23 mouse cellular contexts compared by ENCODE assay signal in genomic region chr2:64035393-64035792, GRCm38 (mm10).
DNase-seq lines count a peak whose midpoint lies in the region; ATAC-seq lines count a peak whose summit lies in the region.
"Had no signal": no experiment of that assay in that cellular context is flagged by ENCODE, and none has a peak within 500 bp of the region (broad histone marks: within the 10 kb centered on the region; RNA-seq: fewer than 3 reads in every experiment).

No protein-coding gene starts in this region.

- H3K27ac ChIP-seq in forebrain, embryonic 13.5 days: no peak overlapping the region
- H3K27ac ChIP-seq in forebrain, embryonic 15.5 days (replicated peaks): no peak overlapping the region
- H3K27ac ChIP-seq in heart, embryonic 14.5 days (replicated peaks in 1 of 2; ENCODE audit: control insufficient read depth in 1 of 2, insufficient read depth in 1 of 2, low read depth in 2 of 2, low read length in 2 of 2): peak overlapping the region; percentile 19 to 25; a peak in 1 of 4 replicates
- H3K27ac ChIP-seq in heart, embryonic 12.5 days (ENCODE audit: poor library complexity, severe bottlenecking): no peak overlapping the region
- H3K27ac ChIP-seq: embryonic facial prominence, embryonic 12.5 days; gastrocnemius, adult 2 months; heart, embryonic 10.5 days; hindbrain, embryonic 15.5 days had no signal

- no peak overlapping the region for H3K9ac ChIP-seq in forebrain, embryonic 13.5 days
- H3K9ac ChIP-seq in forebrain, embryonic 15.5 days (replicated peaks): no peak overlapping the region
- H3K9ac ChIP-seq in heart, embryonic 14.5 days (ENCODE audit: low read length): no peak overlapping the region
- no peak overlapping the region for H3K9ac ChIP-seq in heart, embryonic 12.5 days
- H3K9ac ChIP-seq: embryonic facial prominence, embryonic 12.5 days; hindbrain, embryonic 15.5 days had no signal

- 0 out of 2 replicates have a peak, but pooled peaks have one; percentile 51 for ATAC-seq in forebrain, embryonic 13.5 days
- ATAC-seq in forebrain, embryonic 15.5 days (replicated peaks): no peak
- ATAC-seq in heart, embryonic 14.5 days (ENCODE audit: insufficient number of reproducible peaks, insufficient read depth, low FRiP score, low read depth): no peak
- ATAC-seq in heart, embryonic 12.5 days (ENCODE audit: insufficient number of reproducible peaks, low FRiP score): no peak
- ATAC-seq: activated CD4-positive, CD25-positive, alpha-beta regulatory T cell, adult 4 months; intestine, embryonic 16.5 days; Patski had no signal

- DNase-seq in right cerebral cortex, adult 18-20 months: peak; percentile 2
- DNase-seq in right cerebral cortex, postnatal 36 days (ENCODE audit: low spot score in 2 of 2): no peak
- no peak for DNase-seq in cerebellum, postnatal 10 days
- no peak for DNase-seq in lung, adult 18-20 months
- DNase-seq: adrenal gland, postnatal 14 days; cerebellum, adult 2 months; cerebellum, postnatal 14 days; embryo, embryonic 11 days; gastrocnemius, adult 2 months; gastrocnemius, postnatal 36 days; heart, adult 11 months; heart, postnatal 14 days; kidney, adult 2 months had no signal

- H3K9me3 ChIP-seq in forebrain, embryonic 13.5 days (replicated peaks): no peaks in the 10 kb centered on the region
- H3K9me3 ChIP-seq in forebrain, embryonic 15.5 days: no peaks in the 10 kb centered on the region
- no peaks in the 10 kb centered on the region for H3K9me3 ChIP-seq in heart, embryonic 14.5 days (ENCODE audit: control insufficient read depth, low read length)
- no peaks in the 10 kb centered on the region for H3K9me3 ChIP-seq in heart, embryonic 12.5 days (replicated peaks)
- H3K9me3 ChIP-seq: embryonic facial prominence, embryonic 12.5 days; heart, embryonic 10.5 days; hindbrain, embryonic 15.5 days had no signal

- no peak overlapping the region for H3K4me2 ChIP-seq in forebrain, embryonic 13.5 days
- no peak overlapping the region for H3K4me2 ChIP-seq in forebrain, embryonic 15.5 days (replicated peaks)
- H3K4me2 ChIP-seq in heart, embryonic 14.5 days (ENCODE audit: low read length): no peak overlapping the region
- H3K4me2 ChIP-seq in heart, embryonic 12.5 days: no peak overlapping the region
- H3K4me2 ChIP-seq: embryonic facial prominence, embryonic 12.5 days; hindbrain, embryonic 15.5 days had no signal

- 0 out of 2 replicates have a peak, but pooled peaks cover 4% of the 10 kb centered on the region for H3K36me3 ChIP-seq in forebrain, embryonic 13.5 days (ENCODE audit: poor library complexity, severe bottlenecking)
- no peaks in the 10 kb centered on the region for H3K36me3 ChIP-seq in forebrain, embryonic 15.5 days
- H3K36me3 ChIP-seq in heart, embryonic 14.5 days (ENCODE audit: control insufficient read depth, insufficient read depth, low read length): no peaks in the 10 kb centered on the region
- H3K36me3 ChIP-seq in heart, embryonic 12.5 days: no peaks in the 10 kb centered on the region
- H3K36me3 ChIP-seq: embryonic facial prominence, embryonic 12.5 days; heart, embryonic 10.5 days; hindbrain, embryonic 15.5 days had no signal

- 0 out of 2 replicates have a peak, but pooled peaks cover 3% of the 10 kb centered on the region for H3K4me1 ChIP-seq in forebrain, embryonic 13.5 days
- 0 out of 2 replicates have a peak, but pooled peaks cover 3% of the 10 kb centered on the region for H3K4me1 ChIP-seq in forebrain, embryonic 15.5 days
- peaks cover 0 to 13% of the 10 kb centered on the region in 2 experiments; a peak in 2 of 4 replicates for H3K4me1 ChIP-seq in heart, embryonic 14.5 days (ENCODE audit: control insufficient read depth in 2 of 2, insufficient read depth in 2 of 2, low read length in 2 of 2)
- 0 out of 2 replicates have a peak, but pooled peaks cover 10% of the 10 kb centered on the region for H3K4me1 ChIP-seq in heart, embryonic 12.5 days (replicated peaks)
- H3K4me1 ChIP-seq: embryonic facial prominence, embryonic 12.5 days; hindbrain, embryonic 15.5 days had no signal

- H3K27me3 ChIP-seq in forebrain, embryonic 13.5 days: no peaks in the 10 kb centered on the region
- H3K27me3 ChIP-seq in forebrain, embryonic 15.5 days: no peaks in the 10 kb centered on the region
- no peaks in the 10 kb centered on the region for H3K27me3 ChIP-seq in heart, embryonic 14.5 days (ENCODE audit: control insufficient read depth, insufficient read depth, low read length)
- no peaks in the 10 kb centered on the region for H3K27me3 ChIP-seq in heart, embryonic 12.5 days (replicated peaks)
- H3K27me3 ChIP-seq: embryonic facial prominence, embryonic 12.5 days; hindbrain, embryonic 15.5 days; Patski had no signal

- H3K4me3 ChIP-seq in forebrain, embryonic 13.5 days: no peak overlapping the region
- no peak overlapping the region for H3K4me3 ChIP-seq in forebrain, embryonic 15.5 days
- H3K4me3 ChIP-seq in heart, embryonic 14.5 days (ENCODE audit: control insufficient read depth in 1 of 2, insufficient read depth in 1 of 2, low read depth in 1 of 2, low read length in 2 of 2): no peak overlapping the region
- no peak overlapping the region for H3K4me3 ChIP-seq in heart, embryonic 12.5 days
- H3K4me3 ChIP-seq: embryonic facial prominence, embryonic 12.5 days; gastrocnemius, adult 2 months; heart, embryonic 10.5 days; hindbrain, embryonic 15.5 days had no signal

- 54% methylated on average over 3 of the region's 3 CpGs for WGBS in forebrain, embryonic 13.5 days
- 55% methylated on average over 3 of the region's 3 CpGs for WGBS in forebrain, embryonic 15.5 days
- WGBS in heart, embryonic 14.5 days: 32% methylated on average over 3 of the region's 3 CpGs
- 42% methylated on average over 3 of the region's 3 CpGs for WGBS in heart, embryonic 12.5 days

Comparison
In these comparisons a context has a peak if more than half of its experiments do, and no peak if none do; other contexts are left out.
1. H3K27ac ChIP-seq: peak in heart, embryonic 14.5 days (2 of 2); none in forebrain, embryonic 13.5 days (single experiment), forebrain, embryonic 15.5 days (single experiment) and heart, embryonic 12.5 days (single experiment).